Mouse (Mus musculus): ENCODE measurements at regions not wholly inside any gene's neighbourhood (a gene's known extent, or its start where the extent isn't known, plus 50 kb on each side); places are given as distances from the start of the nearest gene placed in this dataset.
A peak's percentile ranks its signal among the peaks of the same experiment; 100 is the strongest.

DNA sequence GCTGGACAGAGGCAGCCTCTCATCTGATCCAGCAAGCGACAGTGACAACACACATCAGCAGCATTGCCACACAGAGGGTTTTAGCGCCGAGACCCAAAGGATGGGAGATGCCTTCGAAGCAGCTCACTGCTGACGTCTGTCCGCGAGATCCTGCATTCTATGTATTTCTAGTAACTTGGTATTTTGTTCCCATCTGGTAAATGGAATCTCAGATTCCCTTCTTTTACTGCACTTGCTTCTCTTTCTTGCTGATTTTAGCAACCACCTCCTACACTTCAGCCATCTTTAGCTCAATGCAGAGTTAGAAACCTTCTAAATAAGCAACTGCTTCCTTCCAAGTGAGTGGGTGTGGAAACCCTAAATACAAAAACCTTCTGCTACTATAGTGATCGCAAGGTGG is 94.3 kb downstream of the Diras2 start:
- DNase-seq = no peak

DNA sequence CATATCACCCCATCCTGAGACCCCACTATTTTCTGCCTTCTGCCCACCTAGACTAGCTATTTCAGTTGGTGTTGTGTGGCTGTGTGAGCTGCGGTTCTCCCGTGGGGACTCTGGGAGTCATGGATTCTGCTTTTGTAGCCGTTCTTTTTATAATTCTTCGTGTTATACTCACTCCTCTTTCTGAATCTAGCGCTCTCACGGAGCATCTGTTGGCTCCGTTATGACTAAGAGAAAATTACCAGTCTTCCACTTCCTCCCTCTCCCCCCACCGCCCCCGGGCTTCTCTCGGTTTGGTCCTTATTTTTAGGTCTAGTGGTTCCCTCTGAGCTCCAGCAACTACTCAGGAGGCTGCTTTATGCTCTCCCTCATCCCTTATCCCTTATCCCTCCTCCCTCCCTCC is 85.6 kb downstream of the Diras2 start:
- peak; percentile 47 for DNase-seq

DNA sequence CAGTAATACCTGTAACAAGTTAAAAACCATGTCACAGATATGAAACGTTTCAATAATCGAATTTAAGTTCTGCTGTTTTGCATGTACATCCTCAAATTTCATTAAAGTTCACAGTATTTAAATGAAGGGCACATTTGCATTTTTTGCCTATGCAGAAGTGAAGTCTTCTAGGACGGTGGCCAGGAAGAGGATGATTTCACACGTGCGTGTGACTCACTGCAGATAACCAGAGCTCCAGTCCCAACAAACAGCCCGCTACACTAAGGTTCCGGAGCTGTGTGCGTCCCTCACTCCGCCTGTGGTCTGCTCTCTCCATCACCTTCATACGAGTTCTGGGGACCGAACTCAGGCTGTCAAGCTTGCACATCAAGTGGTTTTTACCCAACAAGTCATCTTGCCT is 82.2 kb downstream of the Diras2 start:
- no peak for DNase-seq

DNA sequence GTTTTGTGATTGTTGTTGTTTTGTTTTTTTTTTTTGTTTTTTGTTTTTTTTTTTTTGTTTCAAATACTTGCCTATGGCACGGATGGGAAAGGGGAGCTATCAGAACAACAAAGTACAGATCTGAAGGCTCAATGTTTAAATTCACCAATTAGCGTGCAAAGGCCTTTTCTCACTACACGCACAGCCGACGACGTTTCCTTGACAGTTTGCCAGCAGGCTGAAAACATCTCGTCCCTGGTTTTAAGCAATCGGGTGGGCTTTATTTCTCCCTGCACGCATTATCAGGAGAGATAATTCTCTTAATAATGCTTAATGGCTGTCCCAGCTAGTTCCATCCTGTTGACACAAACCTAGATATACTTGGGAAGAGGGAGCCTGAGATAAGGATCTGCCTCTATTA is 79.6 kb downstream of the Diras2 start:
- no peak for DNase-seq

DNA sequence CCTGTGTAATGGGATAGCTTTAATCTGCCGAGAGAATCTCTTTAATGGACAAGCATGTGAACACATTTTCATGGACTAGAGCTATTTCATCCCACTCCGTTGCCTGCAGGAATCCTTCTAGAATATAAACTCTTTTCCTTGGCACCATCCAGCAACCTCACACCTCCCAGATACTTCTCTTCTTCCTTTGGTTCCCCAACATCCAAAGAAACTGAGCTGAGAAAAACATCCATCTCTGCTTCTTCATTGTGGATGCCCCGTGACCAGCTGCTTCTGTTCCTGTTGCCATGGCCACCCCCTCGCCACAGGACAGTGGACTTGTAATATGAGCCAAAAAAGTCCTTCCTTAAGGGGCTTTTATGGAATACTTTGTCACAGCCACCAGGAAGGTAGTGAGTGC is 78.8 kb downstream of the Diras2 start:
- DNase-seq = no peak

Measured in right cerebral cortex, postnatal 14 days (tissue).